ENCODE assay signal across 26 mouse cellular contexts in genomic region chr10:40399328-40399727, GRCm38 (mm10). TPM values are rescaled to one million over a fixed set of nuclear protein-coding genes. Genes with fewer than 3 reads are reported as not detected.
A peak's percentile ranks its signal among the peaks of the same experiment; 100 is the strongest.
DNase-seq lines count a peak whose midpoint lies in the region; ATAC-seq and TF ChIP-seq lines count a peak whose summit lies in the region.
"Had no signal": no experiment of that assay in that cellular context is flagged by ENCODE, and none has a peak within 500 bp of the region (broad histone marks: within the 10 kb centered on the region; RNA-seq: fewer than 3 reads in every experiment).

No protein-coding gene starts in this region.

- no peaks in the 10 kb centered on the region for H3K4me1 ChIP-seq in liver, postnatal 0 days (ENCODE audit: insufficient read depth)
- H3K4me1 ChIP-seq in liver, embryonic 11.5 days (replicated peaks; ENCODE audit: control insufficient read depth, insufficient read depth, low read length), result no peaks in the 10 kb centered on the region
- H3K4me1 ChIP-seq: embryonic facial prominence, embryonic 15.5 days; forebrain, embryonic 10.5 days; forebrain, embryonic 12.5 days had no signal

- no peak for TF ChIP-seq CTCF in layer of hippocampus, adult 2 months (conservative IDR thresholded peaks at IDR 0.05)
- TF ChIP-seq CTCF in liver, postnatal 0 days (IDR thresholded peaks at IDR 0.05; ENCODE audit: low read depth), result no peak

- H3K27ac ChIP-seq in layer of hippocampus, adult 2 months, result peak overlapping the region; percentile 46; the same call in 1 of the 2 replicates
- H3K27ac ChIP-seq in liver, postnatal 0 days (ENCODE audit: low read depth), result no peak overlapping the region
- no peak overlapping the region for H3K27ac ChIP-seq in liver, embryonic 11.5 days (ENCODE audit: low read depth, low read length)
- H3K27ac ChIP-seq: forebrain, embryonic 10.5 days; forebrain, embryonic 12.5 days had no signal

- H3K4me2 ChIP-seq in liver, postnatal 0 days (ENCODE audit: low read depth, low read length), result no peak overlapping the region
- no peak overlapping the region for H3K4me2 ChIP-seq in liver, embryonic 11.5 days
- H3K4me2 ChIP-seq: embryonic facial prominence, embryonic 13.5 days; embryonic facial prominence, embryonic 15.5 days; forebrain, embryonic 12.5 days had no signal

- H3K9me3 ChIP-seq in liver, postnatal 0 days (ENCODE audit: low read length), result no peaks in the 10 kb centered on the region
- no peaks in the 10 kb centered on the region for H3K9me3 ChIP-seq in liver, embryonic 11.5 days (ENCODE audit: control insufficient read depth, low read length)
- H3K9me3 ChIP-seq: embryonic facial prominence, embryonic 13.5 days; embryonic facial prominence, embryonic 15.5 days; forebrain, embryonic 10.5 days; forebrain, embryonic 12.5 days; G1E had no signal

- no peaks in the 10 kb centered on the region for H3K27me3 ChIP-seq in liver, postnatal 0 days (ENCODE audit: insufficient read depth, low read length)
- no peaks in the 10 kb centered on the region for H3K27me3 ChIP-seq in liver, embryonic 11.5 days (replicated peaks; ENCODE audit: control insufficient read depth, insufficient read depth, low read length)
- H3K27me3 ChIP-seq: CH12.LX; embryonic facial prominence, embryonic 13.5 days; embryonic facial prominence, embryonic 15.5 days; forebrain, embryonic 12.5 days had no signal

- WGBS in liver, postnatal 0 days (ENCODE audit: insufficient replicate concordance), result 53% methylated on average over 2 of the region's 2 CpGs
- WGBS in liver, embryonic 11.5 days, result 68% methylated on average over 2 of the region's 2 CpGs

- TF ChIP-seq EP300 in liver, postnatal 0 days (IDR thresholded peaks at IDR 0.05; ENCODE audit: low read depth), result peak; percentile 47; the same call in 1 of the 2 replicates

- no peak overlapping the region for H3K9ac ChIP-seq in liver, postnatal 0 days (replicated peaks)
- no peak overlapping the region for H3K9ac ChIP-seq in liver, embryonic 11.5 days (ENCODE audit: low read depth, low read length)
- H3K9ac ChIP-seq: embryonic facial prominence, embryonic 13.5 days; embryonic facial prominence, embryonic 15.5 days; forebrain, embryonic 12.5 days had no signal

- no peak for DNase-seq in layer of hippocampus, adult 2 months (ENCODE audit: low spot score in 2 of 2)
- DNase-seq in layer of hippocampus, postnatal 14 days (ENCODE audit: low spot score in 2 of 2), result no peak
- no peak for DNase-seq in liver, postnatal 0 days
- no peak for DNase-seq in liver, embryonic 11.5 days (ENCODE audit: low spot score)
- no peak for DNase-seq in urinary bladder, postnatal 25 days (ENCODE audit: low spot score)
- DNase-seq: adrenal gland, adult 2 months; adrenal gland, postnatal 10 days; adrenal gland, postnatal 25 days; B cell, adult 2 months; cerebellum, adult 11 months; cerebellum, adult 18-20 months; cerebellum, adult 8-10 months; cerebellum, adult 9-11 months; cerebellum, postnatal 14 days; cerebellum, postnatal 36 days; embryo, embryonic 11 days had no signal

- ATAC-seq in liver, postnatal 0 days, result no peak
- no peak for ATAC-seq in liver, embryonic 11.5 days (replicated peaks; ENCODE audit: low FRiP score)
- ATAC-seq in megakaryocyte-erythroid progenitor cell, adult 5-6 weeks (replicated peaks; ENCODE audit: low FRiP score, low TSS enrichment, poor library complexity, severe bottlenecking), result peak; percentile 81
- ATAC-seq: forebrain, embryonic 14.5 days; forebrain, embryonic 16.5 days had no signal

- peaks cover 8% of the 10 kb centered on the region; the same call in 1 of the 2 replicates for H3K36me3 ChIP-seq in liver, postnatal 0 days (replicated peaks; ENCODE audit: insufficient read depth, low read length)
- no peaks in the 10 kb centered on the region for H3K36me3 ChIP-seq in liver, embryonic 11.5 days (ENCODE audit: control insufficient read depth, insufficient read depth, low read length)

- no peak overlapping the region for H3K4me3 ChIP-seq in layer of hippocampus, adult 2 months
- no peak overlapping the region for H3K4me3 ChIP-seq in liver, postnatal 0 days (ENCODE audit: low read depth, low read length)
- no peak overlapping the region for H3K4me3 ChIP-seq in liver, embryonic 11.5 days (ENCODE audit: low read depth, low read length)
- H3K4me3 ChIP-seq: embryonic facial prominence, embryonic 13.5 days; embryonic facial prominence, embryonic 15.5 days; erythroblast, embryonic 14.5 days; forebrain, embryonic 10.5 days; forebrain, embryonic 12.5 days had no signal

RNA-seq across cellular contexts. Expression of gene Cdk19, which starts 60.0 kb away (rescaled TPM):
- 10 to 100 TPM; 34.4 to 34.6 TPM for total RNA-seq in layer of hippocampus, adult 2 months (2021)
- 10 to 100 TPM; 27.2 to 27.3 TPM for total RNA-seq in layer of hippocampus, postnatal 14 days (2021)
- 2.5 and 2.8 TPM in 2 replicates for polyA plus RNA-seq in liver, postnatal 0 days (2015; fragmentation: Nextera tagmentation; extraction: Ambion mirVana)
- 4.4 and 4.6 TPM in 2 replicates for polyA plus RNA-seq in liver, embryonic 11.5 days (2014; fragmentation: Nextera tagmentation; extraction: Ambion mirVana)
- 16.6 and 17.4 TPM in 2 replicates for total RNA-seq in megakaryocyte-erythroid progenitor cell, adult 5-6 weeks (2014; fragmentation: Nextera tagmentation)
- total RNA-seq in megakaryocyte-erythroid progenitor cell, adult 5-6 weeks (2017), result 24.0 and 25.4 TPM in 2 replicates
